Mouse (Mus musculus): ENCODE data around the gene A430005L14Rik. TPM values are rescaled to one million over a fixed set of nuclear protein-coding genes. Genes with fewer than 3 reads are reported as not detected.

The A430005L14Rik gene
- polyA plus RNA-seq, 1 experiment from 2014 or later, result 90.4 TPM

DNA sequence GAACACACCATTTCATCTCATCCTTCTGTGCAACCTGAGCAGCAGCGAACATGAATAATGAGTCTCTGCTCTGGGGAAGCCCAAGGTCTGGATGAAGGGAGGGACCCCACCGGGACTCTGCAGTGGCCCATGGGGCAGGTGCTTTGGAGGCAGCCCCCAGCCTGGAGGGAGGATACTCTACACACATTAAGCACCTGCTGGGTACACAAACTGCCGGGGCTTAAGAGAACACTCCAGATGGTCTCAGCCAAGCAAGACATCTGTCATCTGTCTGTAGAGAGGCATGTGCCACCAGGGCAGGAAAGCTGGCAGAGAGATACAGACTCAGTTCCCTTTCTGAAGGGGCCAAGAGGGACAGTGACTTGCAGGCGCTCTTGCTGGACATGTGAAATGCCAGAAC is 27.1 kb upstream of the A430005L14Rik start:
- no peak for DNase-seq (ENCODE audit: low spot score)
- H3K9me3 ChIP-seq (ENCODE audit: control insufficient read depth, low read length), result no peaks in the 10 kb centered on the region
- H3K9ac ChIP-seq (ENCODE audit: low read depth, low read length), result no peak overlapping the region
- no peak overlapping the region for H3K4me3 ChIP-seq (ENCODE audit: low read depth, low read length)
- H3K4me1 ChIP-seq (replicated peaks; ENCODE audit: control insufficient read depth, insufficient read depth, low read length), result no peaks in the 10 kb centered on the region
- H3K27me3 ChIP-seq (replicated peaks; ENCODE audit: control insufficient read depth, insufficient read depth, low read length), result no peaks in the 10 kb centered on the region
- H3K36me3 ChIP-seq (ENCODE audit: control insufficient read depth, insufficient read depth, low read length), result no peaks in the 10 kb centered on the region
- 73% methylated on average over 4 of the region's 4 CpGs for whole genome bisulfite sequencing
- no peak overlapping the region for H3K27ac ChIP-seq (ENCODE audit: low read depth, low read length)
- H3K4me2 ChIP-seq, result no peak overlapping the region
- ATAC-seq (replicated peaks; ENCODE audit: low FRiP score), result no peak

DNA sequence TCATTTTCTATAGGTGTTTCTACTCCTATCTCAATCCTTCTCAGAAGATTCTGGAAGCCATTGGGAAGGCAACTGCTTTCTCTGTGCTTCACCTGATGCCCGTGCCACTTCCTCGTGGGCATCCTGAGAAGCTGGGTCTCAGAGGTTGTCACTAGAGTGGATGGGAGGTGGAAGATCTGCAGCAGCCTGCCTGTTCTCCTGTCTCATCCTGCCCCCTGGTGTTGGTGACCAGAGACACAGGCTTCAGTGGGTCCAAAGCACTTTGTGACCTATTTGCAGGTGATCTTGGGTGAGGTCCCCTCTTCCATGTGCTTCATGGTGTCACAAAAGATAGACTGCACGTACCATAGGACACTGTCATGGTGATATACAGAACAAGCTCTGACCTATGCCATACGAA is 13.8 kb upstream of the A430005L14Rik start:
- H3K27me3 ChIP-seq (replicated peaks; ENCODE audit: control insufficient read depth, insufficient read depth, low read length), result peaks cover 9% of the 10 kb centered on the region
- 54% methylated on average over 4 of the region's 4 CpGs for WGBS
- DNase-seq (ENCODE audit: low spot score), result no peak

DNA sequence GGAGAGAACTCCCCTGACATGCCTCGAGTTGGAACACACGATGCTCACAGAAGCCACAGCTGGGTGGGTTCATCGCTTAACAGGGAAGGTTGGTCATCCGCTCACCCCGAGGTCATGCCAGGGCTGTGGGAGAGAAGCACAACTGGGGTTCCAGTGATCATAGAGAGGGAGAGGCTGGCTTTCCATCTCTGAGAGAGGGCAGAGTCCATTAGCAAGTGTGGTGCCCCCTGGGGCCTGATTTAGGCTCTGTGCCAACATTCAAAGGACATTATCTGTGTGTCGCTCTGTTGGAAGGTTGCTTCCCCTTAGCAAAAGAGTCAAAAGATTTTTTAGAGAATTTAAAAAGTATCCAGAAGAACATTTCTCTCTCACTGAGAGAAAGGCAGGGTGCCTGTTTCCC is 12.8 kb upstream of the A430005L14Rik start:
- DNase-seq (ENCODE audit: low spot score), result no peak
- Histone ChIP-seq H3K27me3 (replicated peaks; ENCODE audit: control insufficient read depth, insufficient read depth, low read length) (peaks cover 12% of the 10 kb centered on the region), H3K4me1 (replicated peaks; ENCODE audit: control insufficient read depth, insufficient read depth, low read length) (no peaks in the 10 kb centered on the region), H3K4me2 (no peak overlapping the region), H3K9ac (ENCODE audit: low read depth, low read length) (no peak overlapping the region), H3K4me3 (ENCODE audit: low read depth, low read length) (no peak overlapping the region), H3K9me3 (ENCODE audit: control insufficient read depth, low read length) (no peaks in the 10 kb centered on the region), H3K36me3 (ENCODE audit: control insufficient read depth, insufficient read depth, low read length) (no peaks in the 10 kb centered on the region), H3K27ac (ENCODE audit: low read depth, low read length) (no peak overlapping the region)
- WGBS, result 56% methylated on average over 6 of the region's 6 CpGs
- no peak for ATAC-seq (replicated peaks; ENCODE audit: low FRiP score)

More for the DNA sequence above, 13.8 kb upstream of the A430005L14Rik start:
- no peak for ATAC-seq (replicated peaks; ENCODE audit: low FRiP score)
- no peaks in the 10 kb centered on the region for H3K36me3 ChIP-seq (ENCODE audit: control insufficient read depth, insufficient read depth, low read length)
- no peak overlapping the region for H3K4me2 ChIP-seq
- H3K9ac ChIP-seq (ENCODE audit: low read depth, low read length), result no peak overlapping the region
- no peak overlapping the region for H3K27ac ChIP-seq (ENCODE audit: low read depth, low read length)
- no peak overlapping the region for H3K4me3 ChIP-seq (ENCODE audit: low read depth, low read length)
- H3K9me3 ChIP-seq (ENCODE audit: control insufficient read depth, low read length), result no peaks in the 10 kb centered on the region
- no peaks in the 10 kb centered on the region for H3K4me1 ChIP-seq (replicated peaks; ENCODE audit: control insufficient read depth, insufficient read depth, low read length)

DNA sequence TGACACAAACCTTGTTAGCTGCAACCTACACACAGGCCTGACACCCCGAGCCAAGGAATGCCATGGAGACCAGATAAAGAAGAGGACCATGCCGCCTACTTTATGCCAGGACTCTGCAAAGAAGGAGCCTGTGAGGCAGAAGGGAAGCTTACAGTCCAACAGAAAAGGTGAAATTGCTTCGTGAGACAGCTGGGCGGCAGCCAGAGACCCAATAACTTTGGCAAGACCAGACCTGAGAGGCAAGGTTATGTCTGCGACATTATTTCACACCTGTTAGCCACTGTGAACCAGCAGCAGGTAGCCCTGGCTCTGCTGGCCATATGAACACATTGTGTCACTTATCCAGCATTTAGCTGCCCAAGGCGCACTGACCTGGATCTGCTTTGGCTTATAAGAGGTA is 11.3 kb upstream of the A430005L14Rik start:
- no peak for DNase-seq (ENCODE audit: low spot score)
- H3K9me3 ChIP-seq (ENCODE audit: control insufficient read depth, low read length), result no peaks in the 10 kb centered on the region
- H3K4me2 ChIP-seq, result no peak overlapping the region
- H3K27me3 ChIP-seq (replicated peaks; ENCODE audit: control insufficient read depth, insufficient read depth, low read length), result peaks cover 12% of the 10 kb centered on the region
- H3K36me3 ChIP-seq (ENCODE audit: control insufficient read depth, insufficient read depth, low read length), result no peaks in the 10 kb centered on the region
- no peak overlapping the region for H3K27ac ChIP-seq (ENCODE audit: low read depth, low read length)
- no peak overlapping the region for H3K4me3 ChIP-seq (ENCODE audit: low read depth, low read length)
- 78% methylated on average over 6 of the region's 6 CpGs for WGBS
- no peak for ATAC-seq (replicated peaks; ENCODE audit: low FRiP score)
- no peak overlapping the region for H3K9ac ChIP-seq (ENCODE audit: low read depth, low read length)
- no peaks in the 10 kb centered on the region for H3K4me1 ChIP-seq (replicated peaks; ENCODE audit: control insufficient read depth, insufficient read depth, low read length)

DNA sequence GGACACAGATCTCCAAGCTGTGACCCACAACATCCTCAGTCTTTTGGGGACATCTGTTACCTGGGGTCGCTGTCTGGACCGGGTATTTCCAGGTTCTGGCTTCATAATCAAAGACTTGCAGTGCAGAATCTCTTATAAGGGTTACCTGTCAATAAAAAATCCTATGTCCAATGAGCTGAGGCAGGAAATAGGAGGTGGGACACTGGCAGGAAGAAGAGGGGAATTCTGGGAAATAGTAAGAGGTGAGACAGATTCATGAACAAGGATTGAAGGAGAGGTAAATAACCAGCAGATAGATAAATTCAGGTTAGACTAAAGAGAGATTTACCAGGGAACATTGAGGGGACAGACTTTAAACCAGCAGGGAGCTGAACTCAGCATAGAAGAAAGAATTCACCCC is 6.7 kb upstream of the A430005L14Rik start:
- Histone ChIP-seq H3K27ac (ENCODE audit: low read depth, low read length) (no peak overlapping the region), H3K4me3 (ENCODE audit: low read depth, low read length) (no peak overlapping the region), H3K9me3 (ENCODE audit: control insufficient read depth, low read length) (no peaks in the 10 kb centered on the region), H3K36me3 (ENCODE audit: control insufficient read depth, insufficient read depth, low read length) (no peaks in the 10 kb centered on the region), H3K9ac (ENCODE audit: low read depth, low read length) (no peak overlapping the region), H3K4me2 (no peak overlapping the region), H3K27me3 (replicated peaks; ENCODE audit: control insufficient read depth, insufficient read depth, low read length) (peaks cover 21% of the 10 kb centered on the region), H3K4me1 (replicated peaks; ENCODE audit: control insufficient read depth, insufficient read depth, low read length) (no peaks in the 10 kb centered on the region)
- ATAC-seq (replicated peaks; ENCODE audit: low FRiP score) (no peak), DNase-seq (ENCODE audit: low spot score) (no peak)
- 63% methylated on average over 2 of the region's 2 CpGs for WGBS

DNA sequence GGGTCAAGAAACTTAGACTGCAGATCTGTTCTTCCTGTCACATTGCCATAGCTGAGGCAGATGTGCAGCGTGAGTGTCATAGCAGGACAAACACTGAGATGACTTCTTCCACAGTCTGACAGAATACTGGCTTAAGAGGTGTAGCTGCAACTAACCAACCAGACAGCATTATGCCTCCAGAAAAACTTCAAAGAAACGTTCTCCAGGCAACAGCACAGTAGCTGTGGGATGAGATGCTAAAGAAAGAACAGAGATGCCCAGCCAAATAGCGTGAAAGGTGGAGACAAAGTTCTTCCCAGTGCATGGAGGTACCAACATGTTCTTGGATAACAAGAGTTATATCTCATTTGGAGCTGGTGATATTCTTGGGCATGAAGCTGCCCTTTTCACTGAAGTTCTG is 5.9 kb upstream of the A430005L14Rik start:
- Histone ChIP-seq H3K36me3 (ENCODE audit: control insufficient read depth, insufficient read depth, low read length) (no peaks in the 10 kb centered on the region), H3K27ac (ENCODE audit: low read depth, low read length) (no peak overlapping the region), H3K4me3 (ENCODE audit: low read depth, low read length) (no peak overlapping the region), H3K4me1 (replicated peaks; ENCODE audit: control insufficient read depth, insufficient read depth, low read length) (no peaks in the 10 kb centered on the region), H3K4me2 (no peak overlapping the region), H3K9me3 (ENCODE audit: control insufficient read depth, low read length) (no peaks in the 10 kb centered on the region), H3K27me3 (replicated peaks; ENCODE audit: control insufficient read depth, insufficient read depth, low read length) (peaks cover 19% of the 10 kb centered on the region), H3K9ac (ENCODE audit: low read depth, low read length) (no peak overlapping the region)
- DNase-seq (ENCODE audit: low spot score), result no peak
- ATAC-seq (replicated peaks; ENCODE audit: low FRiP score), result no peak
- WGBS, result 59% methylated on average over 3 of the region's 3 CpGs

DNA sequence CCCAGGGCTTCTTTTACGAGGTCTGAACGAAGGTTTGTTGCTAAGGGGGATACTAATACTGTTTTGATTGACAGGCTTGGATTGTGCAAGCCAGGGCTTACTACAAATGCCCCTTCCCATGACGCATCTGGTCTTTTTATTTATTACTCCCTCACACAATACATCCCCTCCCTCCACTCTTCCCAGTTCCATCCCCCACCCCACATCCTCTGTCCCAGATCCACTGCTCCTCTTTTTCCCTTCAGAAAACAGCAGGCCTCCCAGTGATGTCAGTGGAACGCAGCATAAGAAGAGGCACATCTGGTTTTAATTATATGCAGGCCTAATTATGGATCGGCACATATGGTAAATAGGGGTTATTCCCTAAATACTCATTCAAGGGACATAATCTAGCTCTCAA is 5.3 kb upstream of the A430005L14Rik start:
- ATAC-seq (replicated peaks; ENCODE audit: low FRiP score) (no peak), DNase-seq (ENCODE audit: low spot score) (no peak)
- Histone ChIP-seq H3K27ac (ENCODE audit: low read depth, low read length) (no peak overlapping the region), H3K9ac (ENCODE audit: low read depth, low read length) (no peak overlapping the region), H3K4me2 (no peak overlapping the region), H3K27me3 (replicated peaks; ENCODE audit: control insufficient read depth, insufficient read depth, low read length) (peaks cover 16% of the 10 kb centered on the region), H3K4me1 (replicated peaks; ENCODE audit: control insufficient read depth, insufficient read depth, low read length) (no peaks in the 10 kb centered on the region), H3K9me3 (ENCODE audit: control insufficient read depth, low read length) (no peaks in the 10 kb centered on the region), H3K4me3 (ENCODE audit: low read depth, low read length) (no peak overlapping the region), H3K36me3 (ENCODE audit: control insufficient read depth, insufficient read depth, low read length) (no peaks in the 10 kb centered on the region)
- WGBS, result 50% methylated on average over 5 of the region's 5 CpGs

DNA sequence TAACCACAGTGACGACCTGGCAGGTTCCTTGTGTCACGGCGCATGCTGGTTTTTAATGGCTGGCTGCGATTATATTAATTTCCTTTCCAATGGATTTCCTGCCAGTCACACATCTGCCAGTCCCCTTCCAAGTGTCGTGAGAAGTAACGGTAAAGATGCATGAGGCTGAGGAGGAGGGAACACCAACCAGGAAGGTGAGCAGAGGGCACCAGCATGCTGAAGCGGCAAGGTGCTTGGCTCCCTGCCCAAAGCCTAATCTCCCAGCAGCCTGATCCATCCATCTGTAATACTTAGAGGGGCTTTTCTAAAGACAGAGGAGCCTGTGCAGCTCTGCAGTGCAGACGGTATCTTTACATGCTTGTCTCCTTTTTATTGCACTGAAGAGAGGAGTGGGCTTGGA is 1.4 kb upstream of the A430005L14Rik start:
- Histone ChIP-seq H3K27me3 (replicated peaks; ENCODE audit: control insufficient read depth, insufficient read depth, low read length) (peaks cover 9% of the 10 kb centered on the region; the same call in 1 of the 2 replicates), H3K9me3 (ENCODE audit: control insufficient read depth, low read length) (no peaks in the 10 kb centered on the region), H3K9ac (ENCODE audit: low read depth, low read length) (no peak overlapping the region), H3K36me3 (ENCODE audit: control insufficient read depth, insufficient read depth, low read length) (0 out of 2 replicates have a peak, but pooled peaks cover 3% of the 10 kb centered on the region), H3K27ac (ENCODE audit: low read depth, low read length) (no peak overlapping the region), H3K4me3 (ENCODE audit: low read depth, low read length) (no peak overlapping the region), H3K4me2 (no peak overlapping the region), H3K4me1 (replicated peaks; ENCODE audit: control insufficient read depth, insufficient read depth, low read length) (peaks cover 10% of the 10 kb centered on the region)
- WGBS, result 81% methylated on average over 8 of the region's 8 CpGs
- ATAC-seq (replicated peaks; ENCODE audit: low FRiP score) (no peak), DNase-seq (ENCODE audit: low spot score) (no peak)

DNA sequence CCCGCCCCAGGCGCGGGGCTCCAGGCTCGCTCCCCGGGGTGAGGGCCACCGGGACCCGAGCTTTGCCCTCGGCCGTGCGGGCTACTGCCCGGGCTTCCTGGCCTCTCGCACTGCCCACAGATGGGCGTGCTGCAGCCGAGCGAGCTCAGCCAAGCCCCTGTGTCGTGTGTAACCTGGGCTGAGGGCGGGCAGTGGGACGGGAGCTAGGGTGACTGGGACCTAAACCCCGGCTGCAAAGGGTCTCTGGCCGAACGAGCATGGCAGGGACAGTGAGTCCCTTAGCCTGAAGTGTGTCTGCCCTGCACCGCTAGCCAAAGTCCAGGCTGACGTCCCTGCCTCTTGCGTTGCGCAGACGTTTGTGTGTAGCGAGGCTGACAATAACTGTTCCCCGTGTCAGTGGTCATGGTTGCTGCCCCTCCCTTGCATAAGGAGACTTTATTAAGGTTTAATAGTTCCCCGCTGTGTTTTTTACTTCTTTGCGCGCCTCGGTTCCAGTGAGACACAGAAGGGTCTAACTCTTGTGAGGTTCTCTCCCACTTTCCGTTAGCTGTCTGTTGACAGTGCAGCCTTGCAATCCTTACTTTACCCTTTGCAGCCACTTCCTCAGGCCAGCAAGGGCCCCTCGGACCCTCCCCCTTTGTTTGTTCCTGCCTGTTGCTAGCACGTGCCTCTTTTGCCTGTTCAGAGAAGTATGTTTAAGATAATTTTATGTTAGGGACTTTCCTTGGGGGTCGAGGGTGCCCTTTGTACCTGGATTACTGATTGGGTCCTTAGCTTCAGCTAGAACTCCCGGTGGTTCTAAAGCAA is 610 bp downstream of the A430005L14Rik start:
- ATAC-seq (replicated peaks; ENCODE audit: low FRiP score), result no peak
- H3K9ac ChIP-seq (ENCODE audit: low read depth, low read length), result peak overlapping the region; percentile 98
- WGBS, result under 1% methylated on average over 36 of the region's 37 CpGs
- no peaks in the 10 kb centered on the region for H3K9me3 ChIP-seq (ENCODE audit: control insufficient read depth, low read length)
- 0 out of 2 replicates have a peak, but pooled peaks cover 4% of the 10 kb centered on the region for H3K27me3 ChIP-seq (replicated peaks; ENCODE audit: control insufficient read depth, insufficient read depth, low read length)
- peak overlapping the region; percentile 96 for H3K27ac ChIP-seq (ENCODE audit: low read depth, low read length)
- peak; percentile 81 for DNase-seq (ENCODE audit: low spot score)
- H3K4me2 ChIP-seq, result peak overlapping the region; percentile 94
- peaks cover 8% of the 10 kb centered on the region; the same call in 1 of the 2 replicates for H3K36me3 ChIP-seq (ENCODE audit: control insufficient read depth, insufficient read depth, low read length)
- peaks cover 10% of the 10 kb centered on the region for H3K4me1 ChIP-seq (replicated peaks; ENCODE audit: control insufficient read depth, insufficient read depth, low read length)
- H3K4me3 ChIP-seq (ENCODE audit: low read depth, low read length), result peak overlapping the region; percentile 89

Measured in liver, embryonic 11.5 days (tissue).